Mouse (Mus musculus): ENCODE measurements around the gene Arrdc4. TPM values are rescaled to one million over a fixed set of nuclear protein-coding genes. Genes with fewer than 3 reads are reported as not detected.

The Arrdc4 gene
- 21.2 and 22.2 TPM in 2 replicates for polyA plus RNA-seq (2014; fragmentation: Nextera tagmentation; extraction: Ambion mirVana)

GRCm38 (mm10) chr7:68748761-68749635 is at the start of gene Arrdc4:
TSS of gene Arrdc4 (minus strand) at chr7:68749241.
- DNase-seq (ENCODE audit: low spot score, missing footprints), result peak; percentile 99
- peak; percentile 100 for ATAC-seq (ENCODE audit: low FRiP score)
- peak within 1 kb of the TSS; percentile 58 for H3K4me3 ChIP-seq (ENCODE audit: low read depth, low read length)
- H3K9ac ChIP-seq (ENCODE audit: low read length), result peak within 1 kb of the TSS; percentile 64
- no peaks in the 10 kb centered on the region for H3K9me3 ChIP-seq (ENCODE audit: control insufficient read depth, low read length)
- peaks cover 16% of the 10 kb centered on the region for H3K4me1 ChIP-seq (ENCODE audit: control insufficient read depth, insufficient read depth, low read length)
- under 1% methylated on average over 54 of the region's 54 CpGs for WGBS
- H3K36me3 ChIP-seq (ENCODE audit: control insufficient read depth, insufficient read depth, low read length), result no peaks in the 10 kb centered on the region
- peak within 1 kb of the TSS; percentile 56 for H3K4me2 ChIP-seq
- no peaks in the 10 kb centered on the region for H3K27me3 ChIP-seq (ENCODE audit: control insufficient read depth, insufficient read depth, low read length)
- H3K27ac ChIP-seq (ENCODE audit: low read depth, low read length), result peak within 1 kb of the TSS; percentile 52

DNA sequence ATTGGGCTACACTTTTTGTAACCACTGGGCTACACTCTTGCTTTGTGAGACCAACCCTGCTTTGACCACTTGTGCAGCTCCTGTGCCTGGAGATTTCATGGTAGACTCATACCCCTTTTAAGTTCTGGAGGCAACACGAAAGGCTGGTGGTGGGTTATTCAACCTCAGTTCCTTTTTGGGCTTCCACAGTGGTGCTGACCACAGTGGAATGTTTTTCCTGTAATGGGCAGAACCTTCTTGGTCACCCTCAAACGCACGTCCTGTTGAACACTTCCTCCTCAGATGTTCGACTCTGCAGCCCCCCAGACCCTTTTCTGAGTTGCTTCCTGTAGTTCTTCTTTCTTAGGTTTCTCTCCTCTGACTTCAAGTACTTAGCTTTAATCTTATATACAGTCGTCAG is 46.5 kb upstream of the Arrdc4 start:
- H3K27me3 ChIP-seq (ENCODE audit: control insufficient read depth, insufficient read depth, low read length), result no peaks in the 10 kb centered on the region
- H3K9ac ChIP-seq (ENCODE audit: low read length), result no peak overlapping the region
- no peaks in the 10 kb centered on the region for H3K4me1 ChIP-seq (ENCODE audit: control insufficient read depth, insufficient read depth, low read length)
- H3K9me3 ChIP-seq (ENCODE audit: control insufficient read depth, low read length), result no peaks in the 10 kb centered on the region
- H3K4me2 ChIP-seq, result no peak overlapping the region
- H3K27ac ChIP-seq (ENCODE audit: low read depth, low read length), result no peak overlapping the region
- DNase-seq (ENCODE audit: low spot score, missing footprints), result no peak
- H3K4me3 ChIP-seq (ENCODE audit: low read depth, low read length), result no peak overlapping the region
- no peaks in the 10 kb centered on the region for H3K36me3 ChIP-seq (ENCODE audit: control insufficient read depth, insufficient read depth, low read length)
- 83% methylated on average over 5 of the region's 5 CpGs for WGBS
- ATAC-seq (ENCODE audit: low FRiP score), result no peak

GRCm38 (mm10) chr7:68788711-68789110 is 39.7 kb upstream of the Arrdc4 start:
- DNase-seq (ENCODE audit: low spot score, missing footprints) (no peak), ATAC-seq (ENCODE audit: low FRiP score) (no peak)
- H3K9ac ChIP-seq (ENCODE audit: low read length), result no peak overlapping the region
- no peaks in the 10 kb centered on the region for H3K9me3 ChIP-seq (ENCODE audit: control insufficient read depth, low read length)
- H3K27ac ChIP-seq (ENCODE audit: low read depth, low read length), result no peak overlapping the region
- WGBS, result 86% methylated on average over 3 of the region's 3 CpGs
- no peaks in the 10 kb centered on the region for H3K4me1 ChIP-seq (ENCODE audit: control insufficient read depth, insufficient read depth, low read length)
- H3K36me3 ChIP-seq (ENCODE audit: control insufficient read depth, insufficient read depth, low read length), result no peaks in the 10 kb centered on the region
- H3K4me3 ChIP-seq (ENCODE audit: low read depth, low read length), result no peak overlapping the region
- H3K27me3 ChIP-seq (ENCODE audit: control insufficient read depth, insufficient read depth, low read length), result no peaks in the 10 kb centered on the region
- H3K4me2 ChIP-seq, result no peak overlapping the region

- H3K9ac ChIP-seq (ENCODE audit: low read length), result no peak overlapping the region
- no peaks in the 10 kb centered on the region for H3K9me3 ChIP-seq (ENCODE audit: control insufficient read depth, low read length)
- H3K4me2 ChIP-seq, result no peak overlapping the region
- H3K4me1 ChIP-seq (ENCODE audit: control insufficient read depth, insufficient read depth, low read length), result no peaks in the 10 kb centered on the region
- H3K27me3 ChIP-seq (ENCODE audit: control insufficient read depth, insufficient read depth, low read length), result no peaks in the 10 kb centered on the region
- WGBS, result 82% methylated on average over 2 of the region's 2 CpGs
- no peak for ATAC-seq (ENCODE audit: low FRiP score)
- H3K4me3 ChIP-seq (ENCODE audit: low read depth, low read length), result no peak overlapping the region
- H3K36me3 ChIP-seq (ENCODE audit: control insufficient read depth, insufficient read depth, low read length), result no peaks in the 10 kb centered on the region
- no peak overlapping the region for H3K27ac ChIP-seq (ENCODE audit: low read depth, low read length)
- no peak for DNase-seq (ENCODE audit: low spot score, missing footprints)
Measured at GRCm38 (mm10) chr7:68771757-68772094, 22.7 kb upstream of the Arrdc4 start.

DNA sequence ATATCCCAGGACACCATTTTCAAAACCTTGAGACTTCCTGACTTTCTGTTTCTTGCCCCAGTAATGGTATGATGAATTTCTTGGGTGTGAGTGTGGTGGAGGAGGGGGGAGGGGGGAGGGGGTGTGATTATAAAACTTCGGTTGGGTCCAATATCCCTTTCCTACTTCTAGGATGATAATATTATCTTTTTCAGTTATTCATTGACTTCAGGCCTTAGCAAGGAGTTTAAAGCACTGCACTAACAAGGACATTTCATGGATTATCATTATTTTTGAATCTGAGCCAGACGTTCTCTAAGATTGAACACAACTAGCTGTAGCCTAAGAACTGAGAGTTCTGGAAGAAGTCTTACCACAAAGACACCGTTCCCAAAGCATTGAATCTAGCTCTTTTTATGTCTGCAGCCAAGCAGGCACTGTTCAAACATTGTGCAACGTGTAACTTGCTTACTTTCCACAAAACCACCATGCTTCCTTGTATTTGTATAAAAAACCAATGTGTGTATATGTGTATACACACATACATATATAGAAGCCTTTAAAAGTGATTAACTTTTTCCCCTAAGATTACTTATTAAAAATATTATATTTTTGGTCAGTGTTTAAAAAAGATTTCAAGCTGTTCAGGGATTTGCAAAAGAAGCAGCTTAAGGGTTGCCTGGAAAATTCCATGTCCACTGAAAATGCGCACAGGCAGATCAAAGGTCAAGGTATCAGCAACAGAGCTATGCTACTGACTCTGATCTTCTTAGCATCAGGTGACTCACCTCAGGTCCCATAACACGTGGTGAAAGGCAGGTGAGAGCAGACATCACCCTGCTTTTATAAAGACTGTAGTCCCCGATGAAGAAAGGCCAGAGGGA is 22.1 kb upstream of the Arrdc4 start:
- H3K4me2 ChIP-seq, result no peak overlapping the region
- no peak overlapping the region for H3K9ac ChIP-seq (ENCODE audit: low read length)
- no peaks in the 10 kb centered on the region for H3K4me1 ChIP-seq (ENCODE audit: control insufficient read depth, insufficient read depth, low read length)
- no peaks in the 10 kb centered on the region for H3K36me3 ChIP-seq (ENCODE audit: control insufficient read depth, insufficient read depth, low read length)
- DNase-seq (ENCODE audit: low spot score, missing footprints) (no peak), ATAC-seq (ENCODE audit: low FRiP score) (no peak)
- no peaks in the 10 kb centered on the region for H3K9me3 ChIP-seq (ENCODE audit: control insufficient read depth, low read length)
- H3K27ac ChIP-seq (ENCODE audit: low read depth, low read length), result no peak overlapping the region
- H3K27me3 ChIP-seq (ENCODE audit: control insufficient read depth, insufficient read depth, low read length), result no peaks in the 10 kb centered on the region
- H3K4me3 ChIP-seq (ENCODE audit: low read depth, low read length), result no peak overlapping the region
- 77% methylated on average over 7 of the region's 7 CpGs for WGBS

- Histone ChIP-seq H3K27me3 (ENCODE audit: control insufficient read depth, insufficient read depth, low read length) (no peaks in the 10 kb centered on the region), H3K9me3 (ENCODE audit: control insufficient read depth, low read length) (no peaks in the 10 kb centered on the region), H3K4me2 (no peak overlapping the region), H3K27ac (ENCODE audit: low read depth, low read length) (no peak overlapping the region), H3K4me1 (ENCODE audit: control insufficient read depth, insufficient read depth, low read length) (no peaks in the 10 kb centered on the region), H3K9ac (ENCODE audit: low read length) (no peak overlapping the region), H3K36me3 (ENCODE audit: control insufficient read depth, insufficient read depth, low read length) (no peaks in the 10 kb centered on the region), H3K4me3 (ENCODE audit: low read depth, low read length) (no peak overlapping the region)
- no peak for DNase-seq (ENCODE audit: low spot score, missing footprints)
- no peak for ATAC-seq (ENCODE audit: low FRiP score)
- WGBS, result 78% methylated on average over 4 of the region's 4 CpGs
Measured at GRCm38 (mm10) chr7:68765926-68766325, 16.9 kb upstream of the Arrdc4 start.

- ATAC-seq (ENCODE audit: low FRiP score), result no peak
- no peak for DNase-seq (ENCODE audit: low spot score, missing footprints)
- Histone ChIP-seq H3K36me3 (ENCODE audit: control insufficient read depth, insufficient read depth, low read length) (no peaks in the 10 kb centered on the region), H3K27ac (ENCODE audit: low read depth, low read length) (no peak overlapping the region), H3K4me2 (no peak overlapping the region), H3K4me1 (ENCODE audit: control insufficient read depth, insufficient read depth, low read length) (no peaks in the 10 kb centered on the region), H3K9ac (ENCODE audit: low read length) (no peak overlapping the region), H3K4me3 (ENCODE audit: low read depth, low read length) (no peak overlapping the region), H3K27me3 (ENCODE audit: control insufficient read depth, insufficient read depth, low read length) (no peaks in the 10 kb centered on the region), H3K9me3 (ENCODE audit: control insufficient read depth, low read length) (no peaks in the 10 kb centered on the region)
- 84% methylated on average over 6 of the region's 6 CpGs for WGBS
Measured at GRCm38 (mm10) chr7:68759148-68759724, 10.2 kb upstream of the Arrdc4 start.

GRCm38 (mm10) chr7:68756656-68757204 is 7.7 kb upstream of the Arrdc4 start:
- Histone ChIP-seq H3K4me1 (ENCODE audit: control insufficient read depth, insufficient read depth, low read length) (no peaks in the 10 kb centered on the region), H3K36me3 (ENCODE audit: control insufficient read depth, insufficient read depth, low read length) (no peaks in the 10 kb centered on the region), H3K4me3 (ENCODE audit: low read depth, low read length) (no peak overlapping the region), H3K4me2 (no peak overlapping the region), H3K27ac (ENCODE audit: low read depth, low read length) (no peak overlapping the region), H3K27me3 (ENCODE audit: control insufficient read depth, insufficient read depth, low read length) (no peaks in the 10 kb centered on the region), H3K9ac (ENCODE audit: low read length) (no peak overlapping the region), H3K9me3 (ENCODE audit: control insufficient read depth, low read length) (no peaks in the 10 kb centered on the region)
- DNase-seq (ENCODE audit: low spot score, missing footprints) (no peak), ATAC-seq (ENCODE audit: low FRiP score) (no peak)
- WGBS, result 95% methylated on average over 6 of the region's 6 CpGs
